Mouse (Mus musculus) limb, embryonic 14.5 days (tissue): Measurements from ENCODE around the gene Ccdc136. TPM values are rescaled to one million over a fixed set of nuclear protein-coding genes. Genes with fewer than 3 reads are reported as not detected.

Source experiments
- ATAC-seq: fragments of 200-750 bp; cut with Nextera tagmentation; 2 replicates; pipeline ENCODE4 v1.8.0; 2017; ENCODE audit warnings: low read depth, moderate number of reproducible peaks, moderate TSS enrichment; ENCODE audit not compliant: low FRiP score
- DNase-seq: peaks from one replicate; pipeline ENCODE4 v3.0.0-alpha.2; 2015; ENCODE audit warnings: low spot score
- H3K27ac ChIP-seq: fragments of 300-500 bp; sonication (generic); replicated peaks from 2 replicates; pipeline ENCODE4 v1.5.1; 2014; ENCODE audit warnings: low read depth, mild to moderate bottlenecking, low read length, moderate library complexity, mixed read lengths
- H3K27me3 ChIP-seq: fragments of 300-500 bp; sonication (generic); 2 replicates; pipeline ENCODE4 v1.6.1; 2014; ENCODE audit warnings: low read length, mixed read lengths; ENCODE audit not compliant: control insufficient read depth, insufficient read depth
- H3K36me3 ChIP-seq: fragments of 300-500 bp; sonication (generic); 2 replicates; pipeline ENCODE4 v1.6.1; 2014; ENCODE audit warnings: mild to moderate bottlenecking, low read length, moderate library complexity, mixed read lengths; ENCODE audit not compliant: control insufficient read depth, insufficient read depth
- H3K4me1 ChIP-seq: fragments of 300-500 bp; sonication (generic); 2 replicates; pipeline ENCODE4 v1.6.1; 2014; ENCODE audit warnings: antibody characterized with exemption, low read length, mixed read lengths; ENCODE audit not compliant: control insufficient read depth, insufficient read depth
- H3K4me2 ChIP-seq: fragments of 300-500 bp; sonication (generic); replicated peaks from 2 replicates; pipeline ENCODE4 v1.6.1; 2014; ENCODE audit warnings: low read depth, mild to moderate bottlenecking, low read length, moderate library complexity; ENCODE audit not compliant: severe bottlenecking
- H3K4me3 ChIP-seq: fragments of 300-500 bp; sonication (generic); replicated peaks from 2 replicates; pipeline ENCODE4 v1.5.1; 2014; ENCODE audit warnings: low read length
- H3K9ac ChIP-seq: fragments of 300-500 bp; sonication (generic); 2 replicates; pipeline ENCODE4 v1.6.1; 2014; ENCODE audit warnings: mild to moderate bottlenecking, low read depth, low read length, moderate library complexity; ENCODE audit not compliant: severe bottlenecking
- H3K9me3 ChIP-seq: fragments of 300-500 bp; sonication (generic); 2 replicates; pipeline ENCODE4 v1.6.1; 2016; ENCODE audit warnings: low read length; ENCODE audit not compliant: control insufficient read depth
- POLR2A ChIP-seq: fragments of 200-500 bp; IDR thresholded peaks from 2 replicates; pipeline ENCODE4 v1.8.0; 2012; ENCODE audit warnings: inconsistent platforms, mild to moderate bottlenecking, moderate library complexity, borderline replicate concordance; ENCODE audit not compliant: insufficient read depth, insufficient read length; ENCODE audit errors: extremely low read depth
- WGBS: fragments of 180-500 bp; shearing (Covaris S2); extraction: QIAGEN DNeasy Blood & Tissue Kit; methylation state at CpG from one replicate; pipeline ENCODE4 v1.1.7; 2014; 5-methylcytosine and 5-hydroxymethylcytosine counted together
- polyA plus RNA-seq, 2 experiments: library from polyadenylated mRNA; depleted of rRNA in 1 of 2; stranded (reverse) in 1 of 2; unstranded in 1 of 2; fragments of >200 nt; fragmentation: Nextera tagmentation in 1 of 2; extraction: Ambion mirVana in 1 of 2; gene quantifications; 2 replicates each; pipeline versions ENCODE4 v1.2.1 to v1.2.3; 2012 to 2014

Ccdc136 gene
- polyA plus RNA-seq, 2 experiments, result 26.0 to 26.2 TPM

DNA sequence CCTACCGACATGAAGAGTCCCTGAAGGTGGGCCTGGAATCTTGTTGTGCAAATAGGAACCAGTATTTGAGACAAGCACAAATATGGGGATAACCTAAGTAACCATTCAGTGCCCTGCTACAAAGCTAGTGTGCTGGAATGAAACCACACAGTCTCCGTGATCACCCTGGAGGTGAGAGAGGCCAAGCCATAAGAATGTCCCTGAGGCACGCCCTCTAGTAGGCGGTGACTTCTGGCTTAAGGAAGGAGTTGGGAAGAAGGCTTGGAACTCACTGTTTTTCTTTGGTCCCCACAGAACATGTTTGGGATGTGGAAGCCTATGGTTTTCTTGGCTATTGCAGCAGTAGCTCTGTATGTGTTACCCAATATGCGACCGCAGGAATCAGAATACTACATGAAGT is 30.2 kb downstream of the Ccdc136 start:
- TF ChIP-seq POLR2A, result no peak
- Histone ChIP-seq H3K4me3 (no peak overlapping the region), H3K9me3 (no peaks in the 10 kb centered on the region), H3K9ac (no peak overlapping the region), H3K27ac (no peak overlapping the region), H3K4me2 (no peak overlapping the region), H3K4me1 (no peaks in the 10 kb centered on the region), H3K27me3 (no peaks in the 10 kb centered on the region), H3K36me3 (peaks cover 4% of the 10 kb centered on the region; the same call in 1 of the 2 replicates)
- 58% methylated on average over 6 of the region's 6 CpGs for WGBS
- DNase-seq (no peak), ATAC-seq (no peak)

DNA sequence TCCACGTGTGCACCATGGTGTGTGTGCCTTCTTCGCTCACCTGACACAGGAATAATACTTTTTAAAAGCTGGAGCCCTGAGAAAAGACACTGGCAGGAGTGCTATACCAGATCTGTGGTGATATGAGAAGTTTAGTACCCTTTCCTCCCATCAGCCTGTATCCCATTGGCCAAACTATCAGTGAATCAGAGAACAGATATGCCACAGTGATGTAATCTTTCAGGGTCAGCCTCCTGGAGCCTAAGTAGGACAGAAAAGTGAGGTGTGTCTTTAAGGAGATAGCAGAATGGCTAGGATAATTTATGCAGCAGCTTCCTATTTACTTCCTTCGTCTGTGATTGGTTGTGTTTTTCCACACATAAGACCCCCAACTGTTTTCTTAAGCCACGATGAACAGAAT is 32.1 kb downstream of the Ccdc136 start:
- H3K27ac ChIP-seq, result no peak overlapping the region
- H3K36me3 ChIP-seq, result no peaks in the 10 kb centered on the region
- H3K9ac ChIP-seq, result no peak overlapping the region
- no peak for TF ChIP-seq POLR2A
- H3K4me2 ChIP-seq, result no peak overlapping the region
- WGBS, result 68% methylated on average over 4 of the region's 4 CpGs
- H3K9me3 ChIP-seq, result no peaks in the 10 kb centered on the region
- no peak for ATAC-seq
- no peak overlapping the region for H3K4me3 ChIP-seq
- no peaks in the 10 kb centered on the region for H3K27me3 ChIP-seq
- peaks cover 8% of the 10 kb centered on the region for H3K4me1 ChIP-seq
- no peak for DNase-seq

DNA sequence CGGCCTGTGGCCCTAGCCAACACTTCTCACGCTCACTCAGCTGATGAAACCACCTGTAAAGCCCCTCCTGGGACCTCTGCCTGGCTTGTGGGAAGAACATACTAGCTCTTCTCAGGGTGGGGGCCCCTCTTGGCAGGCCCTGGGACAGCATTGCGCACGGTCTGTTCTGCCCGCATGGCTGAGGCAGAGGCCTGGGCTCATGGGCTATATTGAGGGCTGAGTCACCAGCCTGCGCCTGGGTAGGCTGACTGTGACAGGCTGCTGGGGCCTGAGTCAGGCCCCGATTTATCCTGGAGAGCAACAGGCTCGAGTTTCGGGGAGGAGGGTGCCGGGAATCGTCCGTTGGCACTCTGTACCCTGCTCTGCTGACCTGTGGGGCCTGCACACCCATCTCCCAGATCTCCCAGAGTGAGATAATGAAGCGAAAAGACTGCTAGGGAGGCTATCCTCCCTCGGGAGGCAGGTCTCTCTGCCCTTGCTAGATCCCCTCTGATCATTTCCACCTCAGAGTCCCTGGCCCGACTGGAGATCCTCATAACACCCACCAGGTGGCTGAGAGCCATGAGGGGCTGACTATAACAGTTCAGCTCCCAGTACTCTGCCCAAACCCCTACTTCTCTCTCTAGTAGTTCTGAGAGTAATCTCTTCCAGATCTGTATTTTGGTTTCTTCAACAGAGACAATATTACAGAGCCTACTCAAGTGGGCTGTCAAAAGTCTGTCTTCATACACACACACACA is 34.7 kb downstream of the Ccdc136 start:
- DNase-seq (peak; percentile 33), ATAC-seq (no peak)
- WGBS, result 45% methylated on average over 15 of the region's 15 CpGs
- Histone ChIP-seq H3K4me1 (peaks cover 29% of the 10 kb centered on the region), H3K9me3 (no peaks in the 10 kb centered on the region), H3K9ac (no peak overlapping the region), H3K27ac (no peak overlapping the region), H3K4me2 (no peak overlapping the region), H3K4me3 (no peak overlapping the region), H3K27me3 (no peaks in the 10 kb centered on the region), H3K36me3 (no peaks in the 10 kb centered on the region)
- no peak for TF ChIP-seq POLR2A

DNA sequence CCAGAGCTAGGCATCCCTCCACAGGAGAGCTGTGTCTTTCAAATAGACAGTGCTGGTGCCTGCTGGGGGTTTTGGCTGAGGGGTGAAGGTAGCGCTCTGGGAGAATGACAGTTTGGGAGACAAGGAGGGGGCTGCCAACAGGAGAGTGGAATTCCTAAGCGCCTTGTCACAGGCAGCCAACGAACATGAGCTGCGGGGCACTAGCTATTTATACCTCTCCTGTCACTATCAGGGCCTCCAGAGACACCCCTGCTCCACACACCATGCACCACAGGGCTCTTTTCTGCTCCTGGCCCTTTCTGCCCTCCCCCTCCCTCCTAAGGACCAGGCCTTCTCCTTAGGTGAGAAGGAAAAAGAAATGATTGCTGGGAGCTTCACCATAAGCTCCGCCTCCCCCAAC is 35.4 kb downstream of the Ccdc136 start:
- ATAC-seq, result no peak
- peaks cover 35% of the 10 kb centered on the region for H3K4me1 ChIP-seq
- no peak for TF ChIP-seq POLR2A
- H3K36me3 ChIP-seq, result no peaks in the 10 kb centered on the region
- no peak overlapping the region for H3K4me2 ChIP-seq
- DNase-seq, result peak; percentile 15
- WGBS, result 26% methylated on average over 5 of the region's 5 CpGs
- no peaks in the 10 kb centered on the region for H3K9me3 ChIP-seq
- H3K9ac ChIP-seq, result no peak overlapping the region
- no peaks in the 10 kb centered on the region for H3K27me3 ChIP-seq
- no peak overlapping the region for H3K4me3 ChIP-seq
- no peak overlapping the region for H3K27ac ChIP-seq

DNA sequence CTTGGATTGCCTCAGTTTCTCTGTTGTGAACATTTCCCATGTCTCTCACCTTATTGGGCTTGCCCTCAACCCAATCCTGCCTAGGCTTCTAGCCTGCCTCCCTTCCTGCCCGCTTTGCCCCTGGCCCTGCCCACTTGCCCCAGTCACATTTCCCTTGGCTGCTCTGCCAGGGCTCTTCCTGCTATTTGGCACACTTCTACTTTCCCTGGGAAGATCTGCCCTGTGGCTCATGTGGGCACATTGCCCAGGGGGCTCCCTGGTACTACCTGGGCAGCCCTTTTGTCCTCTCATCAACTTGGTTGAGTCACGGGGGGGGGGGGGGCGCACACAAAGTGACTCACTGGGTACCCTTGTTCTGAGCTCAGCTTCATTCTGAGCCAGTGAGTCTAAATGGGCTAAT is 36.0 kb downstream of the Ccdc136 start:
- WGBS, result 45% methylated on average over 3 of the region's 3 CpGs
- Histone ChIP-seq H3K27ac (no peak overlapping the region), H3K4me1 (peaks cover 41% of the 10 kb centered on the region)

DNA sequence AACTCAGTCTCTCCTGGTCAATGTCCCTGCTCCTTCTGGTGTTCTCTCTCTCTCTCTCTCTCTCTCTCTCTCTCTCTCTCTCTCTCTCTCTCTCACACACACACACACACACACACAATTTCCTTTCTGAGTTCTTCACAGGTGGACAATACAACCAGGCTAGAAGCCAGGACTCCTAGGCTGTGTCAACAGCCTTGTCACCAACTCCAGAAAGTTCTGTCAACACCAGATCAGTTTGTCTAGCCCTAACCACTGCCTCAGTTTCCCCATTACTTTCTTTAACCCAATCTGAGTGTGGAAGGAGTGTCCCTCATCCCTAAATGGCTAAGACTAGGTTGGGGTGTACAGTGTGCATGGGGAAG is 36.5 kb downstream of the Ccdc136 start:
- Histone ChIP-seq H3K4me1 (peaks cover 42% of the 10 kb centered on the region), H3K9me3 (no peaks in the 10 kb centered on the region), H3K36me3 (no peaks in the 10 kb centered on the region), H3K9ac (peak overlapping the region; percentile 58), H3K27ac (peak overlapping the region; percentile 21; the same call in 1 of the 2 replicates), H3K27me3 (no peaks in the 10 kb centered on the region), H3K4me2 (peak overlapping the region; percentile 63), H3K4me3 (peak overlapping the region; percentile 59)
- TF ChIP-seq POLR2A, result no peak
- DNase-seq (no peak), ATAC-seq (no peak)

More for the DNA sequence above, 36.0 kb downstream of the Ccdc136 start:
- no peak for ATAC-seq
- Histone ChIP-seq H3K36me3 (no peaks in the 10 kb centered on the region), H3K4me2 (no peak overlapping the region), H3K4me3 (no peak overlapping the region), H3K27me3 (no peaks in the 10 kb centered on the region), H3K9ac (no peak overlapping the region), H3K9me3 (no peaks in the 10 kb centered on the region)
- TF ChIP-seq POLR2A, result no peak
- DNase-seq, result no peak
